Mouse (Mus musculus) forebrain, embryonic 12.5 days (tissue): ENCODE data around the gene Ensa. TPM values are rescaled to one million over a fixed set of nuclear protein-coding genes. Genes with fewer than 3 reads are reported as not detected.

Source experiments
- ATAC-seq: fragments of 200-750 bp; cut with Nextera tagmentation; 2 replicates; pipeline ENCODE4 v1.8.0; 2017; ENCODE audit warnings: moderate TSS enrichment; ENCODE audit not compliant: low FRiP score
- H3K27ac ChIP-seq: fragments of 300-500 bp; sonication (generic); 2 replicates; pipeline ENCODE4 v1.5.1; 2016; ENCODE audit warnings: mild to moderate bottlenecking
- H3K27me3 ChIP-seq: fragments of 300-500 bp; sonication (generic); 2 replicates; pipeline ENCODE4 v1.6.1; 2016; ENCODE audit warnings: mild to moderate bottlenecking
- H3K36me3 ChIP-seq: fragments of 300-500 bp; sonication (generic); replicated peaks from 2 replicates; pipeline ENCODE4 v1.6.1; 2016; ENCODE audit warnings: mild to moderate bottlenecking
- H3K4me1 ChIP-seq: fragments of 300-500 bp; sonication (generic); 2 replicates; pipeline ENCODE4 v1.6.1; 2016
- H3K4me2 ChIP-seq: fragments of 300-500 bp; sonication (generic); 2 replicates; pipeline ENCODE4 v1.6.1; 2016; ENCODE audit warnings: mild to moderate bottlenecking, moderate library complexity
- H3K4me3 ChIP-seq: fragments of 300-500 bp; sonication (generic); replicated peaks from 2 replicates; pipeline ENCODE4 v1.5.1; 2016; ENCODE audit warnings: mild to moderate bottlenecking
- H3K9ac ChIP-seq: fragments of 300-500 bp; sonication (generic); 2 replicates; pipeline ENCODE4 v1.6.1; 2016; ENCODE audit warnings: mild to moderate bottlenecking
- H3K9me3 ChIP-seq: fragments of 300-500 bp; sonication (generic); 2 replicates; pipeline ENCODE4 v1.6.1; 2016
- WGBS: fragments of 180-500 bp; shearing (Covaris S2); methylation state at CpG from one replicate; pipeline ENCODE4 v1.1.7; 2016; 5-methylcytosine and 5-hydroxymethylcytosine counted together
- polyA plus RNA-seq: library from polyadenylated mRNA; unstranded; fragments of >200 nt; fragmentation: Nextera tagmentation; extraction: Ambion mirVana; gene quantifications from 2 replicates; pipeline ENCODE4 v1.2.1, GENCODE M21; 2016

Ensa gene
- polyA plus RNA-seq, 1 experiment from 2014 or later, result 104 TPM

DNA sequence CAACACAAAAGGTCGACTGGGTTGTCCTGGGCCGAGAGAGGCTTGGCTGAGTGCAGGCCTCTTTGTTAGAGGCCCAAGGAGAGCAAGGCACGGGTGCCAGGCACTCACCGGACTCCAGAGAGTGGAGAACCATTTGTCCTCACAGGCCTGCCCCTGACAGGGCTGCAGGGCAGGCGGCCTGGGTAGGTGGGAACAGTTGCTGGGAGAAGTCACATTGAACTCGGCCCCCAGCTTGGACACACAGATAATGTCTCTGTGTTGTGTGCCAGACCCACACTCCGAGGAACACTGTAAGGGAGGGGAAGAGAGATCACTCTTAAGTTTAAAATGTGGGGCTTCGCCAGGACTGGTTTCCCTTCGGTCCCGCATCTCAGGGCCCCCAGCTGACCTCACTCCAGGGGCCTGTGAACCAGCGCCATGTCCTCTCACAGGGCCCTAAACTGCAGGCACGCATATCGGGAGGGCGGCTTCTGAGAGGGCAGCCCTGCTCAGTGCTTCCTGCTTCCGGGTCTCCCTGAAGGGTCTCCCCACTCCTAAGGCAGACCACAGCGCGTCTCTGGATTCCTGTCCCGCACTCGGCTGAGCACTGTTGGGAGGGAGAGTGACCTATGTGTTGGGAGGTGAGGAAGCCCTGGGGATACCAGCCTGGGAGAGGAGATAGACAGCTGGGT lies 52.8 kb downstream of the Ensa start:
- Histone ChIP-seq H3K4me3 (no peak overlapping the region), H3K27me3 (no peaks in the 10 kb centered on the region), H3K36me3 (0 out of 2 replicates have a peak, but pooled peaks cover 4% of the 10 kb centered on the region), H3K4me1 (peaks cover 25% of the 10 kb centered on the region), H3K27ac (no peak overlapping the region), H3K9ac (no peak overlapping the region; the same call in 1 of the 2 replicates), H3K9me3 (no peaks in the 10 kb centered on the region), H3K4me2 (no peak overlapping the region)
- 90% methylated on average over 19 of the region's 19 CpGs for WGBS
- ATAC-seq, result no peak

DNA sequence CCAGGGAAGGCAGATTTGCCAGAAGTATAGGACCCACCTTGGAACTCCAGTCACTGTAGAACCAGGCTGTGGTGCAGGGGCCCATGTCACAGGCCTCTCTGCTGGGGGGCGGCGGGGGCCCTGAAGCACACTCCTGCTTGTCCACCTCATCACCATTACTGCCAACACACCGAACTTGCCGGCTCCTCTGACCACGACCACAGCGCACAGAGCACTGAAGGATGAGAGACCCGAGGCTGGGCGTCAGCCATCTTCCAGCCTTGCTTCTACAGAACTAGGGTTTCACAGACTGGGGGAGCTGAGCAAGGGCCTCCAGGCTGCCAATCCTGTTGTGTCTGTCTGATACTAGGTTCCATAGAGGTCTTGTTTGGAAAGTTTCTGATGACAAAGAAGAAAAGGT lies 54.8 kb downstream of the Ensa start:
- H3K27ac ChIP-seq, result no peak overlapping the region
- no peak overlapping the region for H3K4me3 ChIP-seq
- 94% methylated on average over 8 of the region's 8 CpGs for WGBS
- no peaks in the 10 kb centered on the region for H3K9me3 ChIP-seq
- no peak overlapping the region for H3K4me2 ChIP-seq
- peaks cover 10% of the 10 kb centered on the region for H3K4me1 ChIP-seq
- ATAC-seq, result no peak
- no peaks in the 10 kb centered on the region for H3K27me3 ChIP-seq
- H3K36me3 ChIP-seq, result no peaks in the 10 kb centered on the region
- H3K9ac ChIP-seq, result no peak overlapping the region

DNA sequence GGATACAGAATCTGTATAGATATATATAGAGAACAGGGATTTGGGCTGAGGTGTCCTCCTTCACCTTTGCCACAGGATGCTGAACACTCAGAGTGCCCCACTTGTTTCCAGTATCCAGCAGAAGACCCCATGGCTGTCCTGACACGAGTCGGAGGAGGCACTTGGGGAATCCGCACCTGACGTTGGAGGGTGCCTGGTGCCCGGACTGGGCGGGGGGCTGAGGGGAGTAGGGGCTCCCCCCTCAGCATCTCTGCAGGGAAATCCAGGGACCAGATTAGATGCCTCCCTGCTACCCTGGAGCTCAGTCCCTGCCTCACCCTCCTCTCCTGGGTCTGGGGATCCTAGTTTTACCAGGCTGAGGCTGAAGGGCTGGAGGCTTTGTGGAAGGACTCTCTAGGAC lies 55.9 kb downstream of the Ensa start:
- Histone ChIP-seq H3K9me3 (no peaks in the 10 kb centered on the region), H3K4me2 (no peak overlapping the region), H3K4me1 (no peaks in the 10 kb centered on the region; the same call in 1 of the 2 replicates), H3K27me3 (no peaks in the 10 kb centered on the region), H3K4me3 (no peak overlapping the region), H3K36me3 (no peaks in the 10 kb centered on the region), H3K27ac (no peak overlapping the region; the same call in 1 of the 2 replicates), H3K9ac (no peak overlapping the region)
- ATAC-seq, result no peak
- 82% methylated on average over 6 of the region's 6 CpGs for WGBS

DNA sequence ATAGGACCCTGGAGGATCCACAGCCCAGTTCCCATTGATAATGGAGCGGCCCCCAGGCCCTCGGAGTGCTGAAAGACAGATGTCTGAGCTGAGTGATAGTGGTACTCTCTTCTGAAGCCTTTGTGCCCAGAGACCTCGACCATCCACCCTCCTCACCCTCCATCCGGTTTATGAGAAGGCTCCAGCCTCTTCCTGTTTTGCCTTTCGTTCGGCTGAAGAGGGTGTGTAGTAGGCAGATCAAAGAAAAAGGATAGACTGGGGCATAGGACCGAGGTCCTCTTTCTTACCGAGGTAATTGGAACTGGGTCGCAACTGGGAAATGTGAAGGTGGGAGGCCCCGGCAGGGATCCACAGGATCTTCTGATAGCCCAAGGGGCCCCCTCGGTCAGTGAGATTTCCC lies 56.6 kb downstream of the Ensa start:
- WGBS, result 67% methylated on average over 11 of the region's 11 CpGs
- H3K4me3 ChIP-seq, result no peak overlapping the region
- H3K4me1 ChIP-seq, result 0 out of 2 replicates have a peak, but pooled peaks cover under 1% of the 10 kb centered on the region
- ATAC-seq, result no peak
- H3K4me2 ChIP-seq, result no peak overlapping the region
- H3K9me3 ChIP-seq, result no peaks in the 10 kb centered on the region
- H3K36me3 ChIP-seq, result no peaks in the 10 kb centered on the region
- no peak overlapping the region for H3K27ac ChIP-seq
- peaks cover 2% of the 10 kb centered on the region; the same call in 1 of the 2 replicates for H3K27me3 ChIP-seq
- no peak overlapping the region for H3K9ac ChIP-seq

Other genes with a start within 250 kb of the Ensa start
- not detected in 2 replicates for gene 4930558C23Rik, start 222.2 kb upstream of the Ensa start, polyA plus RNA-seq
- gene Arnt, start 190.6 kb upstream of the Ensa start, polyA plus RNA-seq, result 31.2 and 32.6 TPM in 2 replicates
- 6.0 and 8.1 TPM in 2 replicates for gene Ctsk, start 125.7 kb upstream of the Ensa start, polyA plus RNA-seq
- 6.2 and 6.5 TPM in 2 replicates for gene Ctss, start 98.2 kb upstream of the Ensa start, polyA plus RNA-seq
- not detected in 2 replicates for gene Hormad1, start 65.3 kb upstream of the Ensa start, polyA plus RNA-seq
- 33.8 and 36.4 TPM in 2 replicates for gene Golph3l, start 36.1 kb upstream of the Ensa start, polyA plus RNA-seq
- 69.3 and 74.0 TPM in 2 replicates for gene Mcl1, start 33.8 kb downstream of the Ensa start, polyA plus RNA-seq
- 0.65 and 1.1 TPM in 2 replicates for gene Adamtsl4, start 62.9 kb downstream of the Ensa start, polyA plus RNA-seq
- 13.2 and 14.5 TPM in 2 replicates for gene Ecm1, start 114.6 kb downstream of the Ensa start, polyA plus RNA-seq
- 50.1 and 53.3 TPM in 2 replicates for gene Tars2, start 135.2 kb downstream of the Ensa start, polyA plus RNA-seq
- 29.1 and 31.0 TPM in 2 replicates for gene Rprd2, start 193.9 kb downstream of the Ensa start, polyA plus RNA-seq
- gene Prpf3, start 230.9 kb downstream of the Ensa start, polyA plus RNA-seq, result 59.1 and 69.5 TPM in 2 replicates
- gene Mrps21, start 246.5 kb downstream of the Ensa start, polyA plus RNA-seq, result 328 and 348 TPM in 2 replicates